Mouse (Mus musculus): ENCODE results near the gene Sept11. TPM values are rescaled to one million over a fixed set of nuclear protein-coding genes. Genes with fewer than 3 reads are reported as not detected.
A peak's percentile ranks its signal among the peaks of the same experiment; 100 is the strongest.

Sept11 gene
- polyA plus RNA-seq, 1 experiment from 2014 or later, result 92.8 TPM

DNA sequence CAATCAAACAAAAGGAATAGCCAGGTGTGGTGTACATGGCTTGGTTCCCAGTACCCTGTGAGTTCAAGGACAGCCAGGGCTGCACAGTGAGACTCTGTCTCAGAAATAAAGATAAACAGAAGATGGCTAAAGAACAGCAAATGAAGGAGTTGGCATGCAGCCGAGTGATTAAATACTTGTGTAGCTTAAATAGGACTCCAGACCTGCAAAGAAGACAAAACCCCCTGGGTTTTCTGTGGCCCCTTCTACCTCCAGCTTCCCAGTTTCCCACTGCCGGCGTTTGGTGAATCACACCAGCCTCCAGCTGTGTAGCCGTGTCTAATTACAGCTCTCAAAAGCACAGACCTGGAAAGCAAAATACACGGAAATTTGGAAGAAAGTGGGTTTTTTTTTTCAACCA, 51.6 kb downstream of the Sept11 start:
- Histone ChIP-seq H3K27me3 (ENCODE audit: control insufficient read depth, insufficient read depth, low read length) (no peaks in the 10 kb centered on the region), H3K4me3 (ENCODE audit: low read length) (no peak overlapping the region), H3K4me2 (ENCODE audit: low read depth, low read length) (no peak overlapping the region), H3K36me3 (ENCODE audit: control insufficient read depth, insufficient read depth) (peaks cover 16% of the 10 kb centered on the region; the same call in 1 of the 2 replicates), H3K27ac (ENCODE audit: low read length) (no peak overlapping the region), H3K4me1 (ENCODE audit: control insufficient read depth, insufficient read depth, low read length) (peaks cover 40% of the 10 kb centered on the region), H3K9me3 (replicated peaks; ENCODE audit: control insufficient read depth, low read length) (no peaks in the 10 kb centered on the region), H3K9ac (ENCODE audit: low read length) (no peak overlapping the region)
- WGBS, result 44% methylated on average over 5 of the region's 5 CpGs
- no peak for ATAC-seq (replicated peaks; ENCODE audit: extremely low read depth, insufficient read depth, low FRiP score)

- Histone ChIP-seq H3K9ac (ENCODE audit: low read length) (no peak overlapping the region), H3K36me3 (ENCODE audit: control insufficient read depth, insufficient read depth) (peaks cover 16% of the 10 kb centered on the region; the same call in 1 of the 2 replicates), H3K4me2 (ENCODE audit: low read depth, low read length) (no peak overlapping the region), H3K27me3 (ENCODE audit: control insufficient read depth, insufficient read depth, low read length) (no peaks in the 10 kb centered on the region), H3K27ac (ENCODE audit: low read length) (no peak overlapping the region), H3K4me3 (ENCODE audit: low read length) (no peak overlapping the region), H3K4me1 (ENCODE audit: control insufficient read depth, insufficient read depth, low read length) (peaks cover 44% of the 10 kb centered on the region), H3K9me3 (replicated peaks; ENCODE audit: control insufficient read depth, low read length) (no peaks in the 10 kb centered on the region)
- ATAC-seq (replicated peaks; ENCODE audit: extremely low read depth, insufficient read depth, low FRiP score), result no peak
- WGBS, result 77% methylated on average over 6 of the region's 6 CpGs
Measured at GRCm38 (mm10) chr5:93145504-93145903, 52.3 kb downstream of the Sept11 start.

- Histone ChIP-seq H3K4me1 (ENCODE audit: control insufficient read depth, insufficient read depth, low read length) (peaks cover 40% of the 10 kb centered on the region), H3K4me3 (ENCODE audit: low read length) (no peak overlapping the region), H3K9me3 (replicated peaks; ENCODE audit: control insufficient read depth, low read length) (no peaks in the 10 kb centered on the region), H3K27me3 (ENCODE audit: control insufficient read depth, insufficient read depth, low read length) (no peaks in the 10 kb centered on the region), H3K27ac (ENCODE audit: low read length) (peak overlapping the region; percentile 60), H3K9ac (ENCODE audit: low read length) (peak overlapping the region; percentile 36; the same call in 1 of the 2 replicates), H3K36me3 (ENCODE audit: control insufficient read depth, insufficient read depth) (peaks cover 10% of the 10 kb centered on the region; the same call in 1 of the 2 replicates), H3K4me2 (ENCODE audit: low read depth, low read length) (peak overlapping the region; percentile 11)
- ATAC-seq (replicated peaks; ENCODE audit: extremely low read depth, insufficient read depth, low FRiP score), result no peak
- WGBS, result 36% methylated on average over 12 of the region's 12 CpGs
Measured at GRCm38 (mm10) chr5:93149969-93150777, 56.9 kb downstream of the Sept11 start.

DNA sequence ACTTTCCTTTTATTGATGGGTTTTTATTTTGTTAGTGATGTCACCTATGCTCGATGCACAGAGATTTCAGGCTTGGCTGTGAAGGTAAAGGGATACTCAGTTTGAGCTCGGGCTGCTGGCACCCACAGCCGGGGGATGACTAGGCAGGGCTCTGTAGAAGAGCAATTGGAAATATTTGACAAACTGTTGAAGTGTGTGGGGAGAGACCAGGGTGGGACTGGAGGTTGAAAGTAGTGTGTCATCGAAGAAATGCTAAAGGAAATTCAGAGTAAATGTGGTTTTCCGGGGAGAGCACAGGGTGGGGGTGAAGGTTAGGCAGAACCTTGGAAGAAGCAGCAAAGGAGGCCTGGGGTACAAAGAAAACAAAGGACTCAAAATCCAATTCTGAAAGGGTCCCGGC, 58.7 kb downstream of the Sept11 start:
- Histone ChIP-seq H3K9ac (ENCODE audit: low read length) (0 out of 2 replicates have a peak overlapping the region, but pooled peaks have one; percentile 14), H3K4me1 (ENCODE audit: control insufficient read depth, insufficient read depth, low read length) (peaks cover 34% of the 10 kb centered on the region), H3K27ac (ENCODE audit: low read length) (peak overlapping the region; percentile 55), H3K36me3 (ENCODE audit: control insufficient read depth, insufficient read depth) (peaks cover 13% of the 10 kb centered on the region; the same call in 1 of the 2 replicates), H3K9me3 (replicated peaks; ENCODE audit: control insufficient read depth, low read length) (no peaks in the 10 kb centered on the region), H3K4me2 (ENCODE audit: low read depth, low read length) (no peak overlapping the region), H3K27me3 (ENCODE audit: control insufficient read depth, insufficient read depth, low read length) (no peaks in the 10 kb centered on the region), H3K4me3 (ENCODE audit: low read length) (no peak overlapping the region)
- 59% methylated on average over 6 of the region's 6 CpGs for WGBS
- ATAC-seq (replicated peaks; ENCODE audit: extremely low read depth, insufficient read depth, low FRiP score), result no peak

DNA sequence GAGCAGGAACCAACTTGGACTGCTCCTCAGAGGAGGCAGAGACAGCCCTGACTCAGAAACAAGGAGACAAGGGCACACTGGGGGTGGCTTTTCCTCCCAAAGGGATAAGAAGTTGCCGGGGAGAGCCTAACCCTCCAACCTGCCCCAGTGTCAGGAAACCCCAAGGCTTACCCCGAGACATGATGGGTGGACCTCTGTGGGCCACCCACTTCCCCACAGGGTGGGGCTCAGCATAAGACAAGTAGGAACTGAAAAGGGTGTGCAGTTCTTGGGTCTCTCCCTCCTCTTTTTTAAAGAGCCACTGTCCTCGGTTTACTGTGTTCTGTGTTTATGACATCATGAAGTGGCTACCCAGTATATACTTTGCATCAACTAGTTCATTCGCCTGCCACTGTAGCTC, 59.2 kb downstream of the Sept11 start:
- WGBS, result 70% methylated on average over 4 of the region's 4 CpGs
- Histone ChIP-seq H3K9me3 (replicated peaks; ENCODE audit: control insufficient read depth, low read length) (no peaks in the 10 kb centered on the region), H3K4me1 (ENCODE audit: control insufficient read depth, insufficient read depth, low read length) (peaks cover 34% of the 10 kb centered on the region), H3K4me2 (ENCODE audit: low read depth, low read length) (no peak overlapping the region), H3K4me3 (ENCODE audit: low read length) (no peak overlapping the region), H3K27me3 (ENCODE audit: control insufficient read depth, insufficient read depth, low read length) (no peaks in the 10 kb centered on the region), H3K27ac (ENCODE audit: low read length) (peak overlapping the region; percentile 55), H3K36me3 (ENCODE audit: control insufficient read depth, insufficient read depth) (peaks cover 18% of the 10 kb centered on the region; the same call in 1 of the 2 replicates), H3K9ac (ENCODE audit: low read length) (0 out of 2 replicates have a peak overlapping the region, but pooled peaks have one; percentile 14)
- ATAC-seq (replicated peaks; ENCODE audit: extremely low read depth, insufficient read depth, low FRiP score), result no peak

DNA sequence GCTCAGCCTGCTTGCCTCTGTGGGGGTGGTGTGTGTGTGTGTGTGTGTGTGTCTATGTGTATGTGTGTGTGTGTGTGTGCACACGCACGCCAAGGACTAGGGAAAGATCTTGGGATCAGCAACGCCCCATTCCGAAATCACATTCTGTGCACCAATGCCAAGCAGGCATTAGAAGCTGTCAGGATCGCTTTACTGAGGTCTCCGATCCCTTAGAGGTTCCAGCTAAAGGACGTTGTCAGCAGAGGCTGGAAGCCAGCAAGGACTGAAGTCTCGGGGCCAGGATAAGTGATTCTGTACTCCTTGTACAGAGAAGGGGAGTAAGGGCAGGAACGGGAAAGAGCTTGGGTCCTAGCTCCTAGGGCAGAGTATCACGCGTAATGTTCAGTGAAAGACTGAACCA, 61.2 kb downstream of the Sept11 start:
- Histone ChIP-seq H3K4me2 (ENCODE audit: low read depth, low read length) (no peak overlapping the region), H3K4me3 (ENCODE audit: low read length) (no peak overlapping the region), H3K27ac (ENCODE audit: low read length) (no peak overlapping the region), H3K4me1 (ENCODE audit: control insufficient read depth, insufficient read depth, low read length) (peaks cover 31% of the 10 kb centered on the region), H3K27me3 (ENCODE audit: control insufficient read depth, insufficient read depth, low read length) (no peaks in the 10 kb centered on the region), H3K9ac (ENCODE audit: low read length) (no peak overlapping the region), H3K9me3 (replicated peaks; ENCODE audit: control insufficient read depth, low read length) (no peaks in the 10 kb centered on the region), H3K36me3 (ENCODE audit: control insufficient read depth, insufficient read depth) (peaks cover 18% of the 10 kb centered on the region)
- ATAC-seq (replicated peaks; ENCODE audit: extremely low read depth, insufficient read depth, low FRiP score), result no peak
- 81% methylated on average over 11 of the region's 11 CpGs for WGBS

- Histone ChIP-seq H3K9ac (ENCODE audit: low read length) (no peak overlapping the region), H3K4me2 (ENCODE audit: low read depth, low read length) (no peak overlapping the region), H3K36me3 (ENCODE audit: control insufficient read depth, insufficient read depth) (peaks cover 52% of the 10 kb centered on the region), H3K27me3 (ENCODE audit: control insufficient read depth, insufficient read depth, low read length) (no peaks in the 10 kb centered on the region), H3K4me3 (ENCODE audit: low read length) (no peak overlapping the region), H3K27ac (ENCODE audit: low read length) (no peak overlapping the region), H3K4me1 (ENCODE audit: control insufficient read depth, insufficient read depth, low read length) (no peaks in the 10 kb centered on the region), H3K9me3 (replicated peaks; ENCODE audit: control insufficient read depth, low read length) (no peaks in the 10 kb centered on the region)
- 87% methylated on average over 3 of the region's 3 CpGs for WGBS
- no peak for ATAC-seq (replicated peaks; ENCODE audit: extremely low read depth, insufficient read depth, low FRiP score)
Measured at GRCm38 (mm10) chr5:93163541-93163940, 70.3 kb downstream of the Sept11 start.

DNA sequence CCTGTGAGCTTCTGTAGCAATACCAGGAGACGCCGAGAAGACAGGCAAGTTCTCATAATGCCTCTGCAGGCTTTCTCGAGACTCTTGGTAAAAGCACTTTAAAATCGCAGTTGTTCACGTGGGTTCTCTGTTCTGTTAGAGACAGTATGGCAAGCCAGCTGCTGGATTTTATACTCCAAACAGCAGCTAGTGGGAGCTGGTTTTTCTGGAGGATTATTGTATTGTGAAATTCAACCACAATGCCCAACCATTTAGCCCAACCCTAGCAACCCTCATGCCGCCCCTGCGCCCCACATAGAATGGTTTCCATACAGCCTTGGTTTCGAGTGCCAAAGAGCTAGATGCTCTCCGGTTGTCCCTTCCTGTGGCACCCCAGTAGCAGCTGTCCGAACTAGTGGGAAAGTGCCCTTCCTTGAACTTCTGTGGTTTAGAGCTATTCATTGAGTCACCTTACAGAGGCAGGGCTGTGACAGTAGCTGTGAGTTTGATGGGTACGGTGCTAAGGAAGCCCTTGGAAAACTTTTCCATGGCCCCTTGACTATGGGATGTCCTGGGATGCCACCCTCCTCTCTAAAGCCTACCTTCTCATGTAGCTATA, 74.8 kb downstream of the Sept11 start:
- 93% methylated on average over 11 of the region's 11 CpGs for WGBS
- Histone ChIP-seq H3K27ac (ENCODE audit: low read length) (no peak overlapping the region), H3K36me3 (ENCODE audit: control insufficient read depth, insufficient read depth) (peaks cover 48% of the 10 kb centered on the region), H3K4me2 (ENCODE audit: low read depth, low read length) (no peak overlapping the region), H3K9ac (ENCODE audit: low read length) (no peak overlapping the region), H3K9me3 (replicated peaks; ENCODE audit: control insufficient read depth, low read length) (no peaks in the 10 kb centered on the region), H3K4me3 (ENCODE audit: low read length) (no peak overlapping the region), H3K27me3 (ENCODE audit: control insufficient read depth, insufficient read depth, low read length) (no peaks in the 10 kb centered on the region), H3K4me1 (ENCODE audit: control insufficient read depth, insufficient read depth, low read length) (peaks cover 9% of the 10 kb centered on the region)
- no peak for ATAC-seq (replicated peaks; ENCODE audit: extremely low read depth, insufficient read depth, low FRiP score)

DNA sequence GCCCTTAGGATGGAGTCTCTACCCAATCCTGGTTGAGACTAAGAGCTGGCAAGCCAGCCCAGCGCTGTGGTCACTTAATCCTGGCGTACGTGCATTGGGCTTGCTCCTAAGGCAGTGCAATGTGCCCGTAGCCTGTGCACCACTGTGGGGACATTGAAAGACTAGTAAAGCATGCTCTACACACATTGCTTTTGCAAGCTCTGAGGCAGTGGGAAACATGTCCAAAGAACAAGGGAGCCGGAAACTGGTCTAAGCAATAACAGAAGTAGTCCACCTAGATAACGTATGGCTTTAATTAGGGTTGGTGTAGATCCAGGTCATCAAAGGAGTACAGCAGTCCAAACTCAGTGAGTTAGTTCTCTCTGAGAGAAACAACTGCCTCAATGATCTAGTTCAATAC, 75.4 kb downstream of the Sept11 start:
- WGBS, result 87% methylated on average over 6 of the region's 6 CpGs
- peaks cover 48% of the 10 kb centered on the region for H3K36me3 ChIP-seq (ENCODE audit: control insufficient read depth, insufficient read depth)
- ATAC-seq (replicated peaks; ENCODE audit: extremely low read depth, insufficient read depth, low FRiP score), result no peak

More for the DNA sequence above, 75.4 kb downstream of the Sept11 start:
- H3K4me1 ChIP-seq (ENCODE audit: control insufficient read depth, insufficient read depth, low read length), result peaks cover 9% of the 10 kb centered on the region
- no peak overlapping the region for H3K9ac ChIP-seq (ENCODE audit: low read length)
- H3K4me3 ChIP-seq (ENCODE audit: low read length), result no peak overlapping the region
- no peak overlapping the region for H3K4me2 ChIP-seq (ENCODE audit: low read depth, low read length)
- no peak overlapping the region for H3K27ac ChIP-seq (ENCODE audit: low read length)
- H3K9me3 ChIP-seq (replicated peaks; ENCODE audit: control insufficient read depth, low read length), result no peaks in the 10 kb centered on the region
- no peaks in the 10 kb centered on the region for H3K27me3 ChIP-seq (ENCODE audit: control insufficient read depth, insufficient read depth, low read length)

Data from heart, embryonic 16.5 days (tissue).